Mouse (Mus musculus): Measurements from ENCODE around the gene Fgd6.

Fgd6 gene

DNA sequence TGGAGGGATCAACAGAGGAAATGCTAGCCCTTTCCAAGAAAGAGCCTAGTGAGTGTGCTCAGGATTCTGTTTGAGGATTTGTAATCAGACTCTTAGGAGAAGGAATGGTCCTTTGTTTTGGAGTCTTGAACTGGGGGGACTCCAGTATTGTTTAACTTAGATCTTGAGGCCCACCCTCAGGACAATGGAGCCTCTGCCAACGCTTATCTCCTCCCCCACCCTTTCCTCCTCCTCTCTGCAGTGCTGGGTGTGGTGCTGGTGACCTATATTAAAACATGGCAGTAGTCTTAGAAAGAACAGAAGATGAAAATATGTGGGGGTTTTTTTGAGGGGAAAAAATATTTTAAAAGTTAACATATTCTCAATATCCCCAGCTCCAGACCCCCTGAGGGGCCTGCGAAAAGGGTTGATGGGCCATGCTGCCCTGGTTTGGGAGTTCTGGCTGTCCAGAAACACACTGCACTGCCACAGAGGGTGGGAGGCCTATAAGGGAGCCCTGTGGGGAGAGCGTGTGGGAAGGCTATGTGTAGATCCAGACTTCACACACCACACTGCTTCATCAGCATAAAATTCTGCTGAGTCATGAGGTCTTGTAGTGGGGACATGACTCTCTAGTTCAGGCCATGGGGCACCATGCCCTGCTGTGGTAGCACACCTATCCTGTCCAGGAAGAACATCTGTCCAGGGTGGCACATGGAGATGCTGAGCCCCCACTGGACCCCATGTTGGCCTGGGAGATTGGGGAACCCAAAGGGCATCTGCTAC is 61.5 kb downstream of the Fgd6 start:
- DNase-seq: no peak

DNA sequence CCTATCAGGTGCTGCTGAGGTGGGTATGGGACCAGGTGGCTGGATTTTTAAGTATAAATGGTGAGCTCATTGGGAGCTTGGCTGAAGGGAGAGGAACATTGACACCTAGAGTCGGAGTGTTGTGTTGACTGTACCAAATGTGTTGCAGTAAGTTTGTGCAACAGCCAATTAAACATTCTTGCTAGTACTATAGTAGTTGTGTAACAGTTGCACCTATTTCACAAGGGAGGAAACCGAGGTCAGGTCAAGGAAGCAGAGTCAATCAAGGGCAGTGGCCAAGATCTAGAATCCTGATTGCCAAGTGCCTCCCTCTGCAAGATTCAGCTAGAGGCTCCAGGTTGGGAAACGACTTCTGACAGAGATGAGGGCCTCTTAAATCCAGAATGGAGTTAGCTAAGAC is 62.3 kb downstream of the Fgd6 start:
- no peak for DNase-seq

GRCm38 (mm10) chr10:94105498-94105897 is 69.7 kb downstream of the Fgd6 start:
- DNase-seq: no peak

- DNase-seq: no peak
Observed at GRCm38 (mm10) chr10:94107168-94107567, 71.4 kb downstream of the Fgd6 start.

DNA sequence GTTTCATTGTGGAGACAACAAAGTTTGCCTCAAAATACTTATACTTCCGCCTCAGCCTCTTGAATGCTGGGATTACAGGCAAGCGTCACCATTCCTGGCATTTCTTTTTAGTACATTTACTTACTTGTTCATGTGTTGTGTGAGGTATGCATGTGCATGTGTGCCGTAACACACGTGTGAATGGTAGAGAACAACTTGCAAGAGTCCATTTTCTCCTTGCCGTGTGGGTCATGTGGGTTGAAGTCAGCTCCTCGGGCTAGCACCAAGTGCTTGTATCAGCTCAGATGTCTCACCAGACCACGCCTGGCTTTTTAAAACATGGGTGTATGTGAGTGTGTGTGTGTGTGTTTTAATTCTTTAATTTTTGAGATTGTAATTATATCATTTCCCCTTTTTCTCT is 71.8 kb downstream of the Fgd6 start:
- DNase-seq: no peak

DNA sequence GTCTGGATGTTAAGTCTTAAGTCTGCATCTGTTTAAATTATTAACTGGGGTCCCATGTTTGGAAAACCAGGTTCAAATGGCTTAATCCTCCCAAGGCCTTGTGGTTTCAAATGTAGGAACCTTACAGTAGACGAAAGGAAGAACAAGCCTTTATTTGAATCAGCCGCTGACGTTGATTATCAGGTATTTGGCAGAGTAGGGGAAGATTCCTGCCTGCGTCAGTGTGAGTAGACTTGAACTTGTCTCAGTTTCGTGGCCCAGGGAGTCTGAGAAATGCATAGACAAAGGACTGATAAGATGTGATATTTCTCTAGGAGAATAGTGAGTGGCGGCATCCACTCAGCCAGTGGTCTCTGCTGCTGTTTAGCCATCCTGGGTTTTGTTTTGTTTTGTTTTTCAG is 73.0 kb downstream of the Fgd6 start:
- no peak for DNase-seq

- no peak for DNase-seq
Observed at GRCm38 (mm10) chr10:94110834-94111754, 75.3 kb downstream of the Fgd6 start.

DNA sequence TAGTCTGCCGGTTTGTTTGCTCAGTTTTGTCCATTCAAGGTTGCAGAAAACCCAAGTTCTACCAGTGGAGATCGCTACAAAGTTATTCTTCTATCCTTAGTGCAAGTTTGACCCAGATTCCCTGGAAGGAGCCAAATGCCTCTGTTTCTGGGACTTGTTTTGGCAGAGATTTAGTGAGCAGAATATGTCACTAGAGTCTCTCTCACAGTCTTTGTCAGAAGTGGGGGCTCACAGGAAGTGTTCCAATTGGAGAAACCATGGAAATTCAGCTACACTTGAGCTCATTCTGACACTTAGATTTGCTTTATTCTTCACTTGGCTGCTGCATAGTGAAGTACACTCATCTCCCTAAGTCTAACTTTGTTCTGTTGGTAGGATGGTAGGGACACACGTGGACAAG is 76.4 kb downstream of the Fgd6 start:
- no peak for DNase-seq

GRCm38 (mm10) chr10:94115893-94116599 is 80.2 kb downstream of the Fgd6 start:
- peak; percentile 85 for DNase-seq

DNA sequence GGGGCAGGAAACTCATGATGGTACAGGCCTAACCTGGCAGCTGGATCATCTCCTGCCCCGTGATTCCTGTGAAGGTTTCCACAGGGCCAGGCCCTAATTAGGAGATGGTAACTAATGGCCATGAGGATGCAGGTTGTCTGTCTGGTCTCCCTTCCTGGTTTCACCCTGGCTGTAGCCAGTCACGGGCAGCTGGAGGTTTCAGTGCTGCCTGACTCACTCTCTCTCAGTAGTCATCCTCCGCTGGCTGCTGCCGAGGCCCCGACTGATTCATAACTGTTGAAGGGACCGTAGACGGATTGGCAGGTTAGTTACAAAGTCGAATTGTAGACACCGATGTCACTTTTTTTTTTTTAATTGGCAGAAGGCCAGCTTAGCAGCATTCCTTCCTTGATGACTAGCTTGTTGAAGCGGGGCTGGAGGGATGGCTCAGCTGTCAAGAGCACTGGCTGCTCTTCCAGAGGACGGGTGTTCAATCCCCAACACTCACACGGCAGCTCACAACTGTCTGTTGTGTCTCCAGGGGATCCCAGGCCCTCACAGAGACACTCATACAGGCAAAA is 81.1 kb downstream of the Fgd6 start:
- DNase-seq: no peak

- DNase-seq: no peak
Observed at GRCm38 (mm10) chr10:94117916-94118315, 82.1 kb downstream of the Fgd6 start.

DNA sequence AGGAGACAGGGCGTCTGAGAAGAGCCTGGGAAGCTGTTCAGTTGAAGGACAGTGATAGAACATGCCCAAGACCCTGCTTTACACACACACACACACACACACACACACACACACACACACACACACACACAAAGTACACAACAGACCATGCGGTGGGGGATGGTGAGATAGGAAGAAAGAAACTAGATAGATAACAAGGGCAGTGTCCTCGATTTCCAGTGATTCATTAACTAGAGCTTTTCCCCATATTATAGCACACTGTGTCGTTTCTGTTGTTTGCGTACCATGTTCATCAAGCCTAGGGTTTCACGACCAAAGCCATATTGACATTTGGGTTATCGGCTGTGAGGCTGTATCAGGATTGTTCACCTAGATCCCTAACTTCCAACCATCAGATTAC is 83.2 kb downstream of the Fgd6 start:
- DNase-seq: no peak

GRCm38 (mm10) chr10:94120676-94121075 is 84.9 kb downstream of the Fgd6 start:
- no peak for DNase-seq

GRCm38 (mm10) chr10:94122595-94122994 is 86.8 kb downstream of the Fgd6 start:
- DNase-seq: no peak

GRCm38 (mm10) chr10:94123581-94123980 is 87.8 kb downstream of the Fgd6 start:
- no peak for DNase-seq

- peak; percentile 25 for DNase-seq
Observed at GRCm38 (mm10) chr10:94124376-94124775, 88.6 kb downstream of the Fgd6 start.

DNA sequence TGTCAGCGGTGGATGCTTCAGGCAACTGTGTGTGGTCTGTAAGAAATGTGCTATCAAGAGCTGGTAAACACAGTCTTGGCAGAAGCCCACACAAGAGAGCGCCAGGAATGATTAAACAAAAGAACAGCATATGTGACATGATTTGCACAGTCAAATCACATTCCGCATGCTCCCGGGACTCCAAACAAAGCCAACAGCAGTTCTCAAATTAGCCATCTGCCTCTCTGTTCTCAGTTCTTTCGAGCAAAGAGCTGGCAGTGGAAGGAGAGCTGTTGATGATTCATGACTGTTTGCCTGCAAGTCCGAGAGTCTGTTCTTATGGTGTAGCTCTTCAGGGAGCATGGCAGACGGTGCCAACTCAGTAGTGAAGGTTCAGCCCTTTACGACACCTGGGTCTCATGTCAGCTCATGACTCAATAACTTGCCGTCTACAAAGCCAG is 93.9 kb downstream of the Fgd6 start:
- DNase-seq: peak; percentile 30

- DNase-seq: no peak
Observed at GRCm38 (mm10) chr10:94133081-94133480, 97.3 kb downstream of the Fgd6 start.

GRCm38 (mm10) chr10:94133674-94134073 is 97.9 kb downstream of the Fgd6 start:
- no peak for DNase-seq

DNA sequence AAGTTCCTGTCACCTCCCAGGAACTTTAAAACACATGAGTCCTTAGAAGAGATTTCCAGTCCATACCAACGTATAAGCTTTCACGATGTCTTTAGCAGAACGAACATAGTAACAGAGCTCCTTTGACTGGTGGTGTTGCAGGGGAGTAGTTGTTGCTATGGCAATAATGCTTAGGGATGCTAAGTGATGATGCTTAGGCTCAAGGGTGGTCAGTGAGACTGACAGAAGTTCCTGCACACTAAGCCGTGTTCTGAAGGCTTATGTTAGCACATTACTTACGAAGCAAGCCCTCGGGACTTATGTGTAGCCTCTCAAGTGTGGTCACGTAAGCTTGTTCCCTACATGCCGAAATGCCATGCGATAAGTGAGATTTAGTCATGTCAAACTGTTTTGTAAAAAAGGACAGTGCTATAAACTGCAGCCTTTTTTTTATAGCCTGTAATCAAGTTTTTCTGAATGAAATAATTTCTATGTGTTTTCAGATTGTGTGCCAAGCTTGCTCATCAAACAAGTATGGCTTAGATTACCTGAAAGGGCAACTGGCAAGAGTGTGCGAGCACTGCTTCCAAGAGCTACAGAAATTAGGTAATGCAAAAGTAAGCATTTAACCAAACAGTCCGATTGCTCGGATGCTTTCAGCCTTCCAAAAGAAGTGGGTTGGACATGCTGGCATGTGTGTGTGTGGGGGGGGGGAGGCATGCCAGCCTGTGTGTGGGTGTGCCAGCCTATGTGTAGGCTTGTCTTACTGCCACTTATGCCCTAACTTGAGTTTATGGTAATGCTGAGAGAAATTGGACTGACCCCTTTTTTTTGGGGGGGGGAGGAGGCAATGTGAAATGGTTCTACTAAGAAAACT is 99.0 kb downstream of the Fgd6 start:
- DNase-seq: no peak

- DNase-seq: no peak
Observed at GRCm38 (mm10) chr10:94138890-94139482, 103.2 kb downstream of the Fgd6 start.
